Mouse (Mus musculus) kidney, adult 2 months (tissue): ENCODE data around the gene Liph.
A peak's percentile ranks its signal among the peaks of the same experiment; 100 is the strongest.

ENCODE experiments used
- CTCF ChIP-seq: fragments of 200-500 bp; conservative IDR thresholded peaks from 2 replicates; pipeline ENCODE4 v1.5.1; 2011; ENCODE audit warnings: low read depth, mild to moderate bottlenecking, control low read depth, low read length, moderate library complexity, mixed read lengths; ENCODE audit not compliant: insufficient read depth, insufficient read length
- POLR2A ChIP-seq: fragments of 200-500 bp; IDR thresholded peaks from one replicate; pipeline ENCODE4 v1.6.1; 2011; ENCODE audit warnings: low read depth, low read length, control low read depth

DNA sequence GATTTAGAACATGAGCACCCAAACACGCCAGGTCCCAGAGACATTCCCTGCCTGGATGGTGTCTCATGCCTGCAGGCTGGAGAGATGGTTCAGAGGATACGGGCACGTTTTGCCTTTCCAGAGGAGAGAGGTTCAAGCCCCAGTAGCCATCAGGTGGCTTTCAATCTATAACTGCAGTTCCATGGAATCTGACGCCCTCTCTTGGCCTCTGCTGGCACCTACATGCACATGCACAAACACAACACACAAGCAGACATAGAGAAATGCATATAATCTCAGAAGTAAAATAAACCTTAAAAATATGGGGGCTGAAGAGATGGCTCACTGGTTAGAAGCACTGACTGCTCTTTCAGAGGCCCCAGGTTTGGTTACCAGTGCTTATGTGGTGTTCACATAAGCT, 5.7 kb upstream of the Liph start:
- TF ChIP-seq CTCF, result peak; percentile 30; the same call in 1 of the 2 replicates
- no peak for TF ChIP-seq POLR2A
